Mouse (Mus musculus) heart, postnatal 36 days (tissue): ENCODE data around the gene Flt3. TPM values are rescaled to one million over a fixed set of nuclear protein-coding genes. Genes with fewer than 3 reads are reported as not detected.
A peak's percentile ranks its signal among the peaks of the same experiment; 100 is the strongest.

ENCODE experiments used
- DNase-seq, 2 experiments: peaks; one replicate each; pipeline ENCODE4 v3.0.0; 2021 to 2022
- intact Hi-C: fragments of 180-260 bp; cut with DNase I; formaldehyde crosslinking; loops from one replicate; pipeline ENCODE4 v1.15.1; 2025
- total RNA-seq, 2 experiments: library from RNA; stranded (reverse); gene quantifications; 2 replicates each; pipeline ENCODE4 v1.2.3; 2021

Flt3 gene
- total RNA-seq = under 1 TPM; 0.08 to 0.16 TPM

GRCm38 (mm10) chr5:147399843-147400504 is at the start of gene Flt3:
Gene Flt3, minus strand, starts transcription at chr5:147400489.
- intact Hi-C loops = loop anchor here (5.0 kb wide), 2 partner anchors 447 to 547 kb away; no protein-coding TSS in a partner anchor
- DNase-seq = peak in 1 of 2 experiments; percentile 13

GRCm38 (mm10) chr5:147448933-147449332 is 48.6 kb upstream of the Flt3 start:
- intact Hi-C loops = no loop called here
- DNase-seq = no peak

DNA sequence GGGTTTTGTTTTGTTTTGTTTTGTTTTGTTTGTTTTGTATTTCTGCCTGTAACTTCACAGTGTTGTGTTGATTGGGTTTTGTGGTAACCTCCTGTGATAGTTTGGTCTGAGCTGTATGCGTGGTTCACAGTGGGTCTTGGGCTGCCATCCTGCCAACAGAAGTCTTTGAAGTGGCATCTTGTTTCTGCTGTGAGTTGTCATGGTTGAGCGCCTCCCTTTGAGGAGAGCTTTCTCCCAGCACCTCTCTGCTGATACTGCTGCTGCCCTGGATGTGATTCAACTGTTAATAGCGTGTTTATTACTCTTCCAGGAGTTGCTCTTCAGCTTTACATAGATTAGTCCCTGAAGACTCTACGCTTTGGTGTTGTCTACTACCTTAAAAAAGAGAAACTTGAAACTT is 48.2 kb upstream of the Flt3 start:
- DNase-seq = no peak
- intact Hi-C loops = no loop called here

DNA sequence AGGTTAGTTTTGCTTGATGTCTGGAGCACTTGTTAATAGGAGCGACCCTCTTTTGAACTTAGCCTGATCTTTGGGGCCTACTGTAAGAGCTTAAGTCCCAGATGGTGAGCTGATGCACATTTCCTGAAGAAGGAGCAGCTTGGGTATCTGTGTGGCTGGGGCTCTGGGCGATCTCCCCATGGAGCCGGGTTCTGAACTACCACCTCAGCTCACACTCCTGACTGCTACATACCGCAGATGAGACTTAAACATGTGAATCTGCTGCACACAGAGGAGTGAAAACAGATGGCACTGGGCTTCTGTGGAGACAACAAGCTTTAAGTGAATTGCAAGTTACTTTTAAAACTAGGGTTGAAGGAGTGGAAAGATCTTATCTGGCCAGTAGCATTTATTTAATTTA is 45.0 kb upstream of the Flt3 start:
- intact Hi-C loops = no loop called here

DNA sequence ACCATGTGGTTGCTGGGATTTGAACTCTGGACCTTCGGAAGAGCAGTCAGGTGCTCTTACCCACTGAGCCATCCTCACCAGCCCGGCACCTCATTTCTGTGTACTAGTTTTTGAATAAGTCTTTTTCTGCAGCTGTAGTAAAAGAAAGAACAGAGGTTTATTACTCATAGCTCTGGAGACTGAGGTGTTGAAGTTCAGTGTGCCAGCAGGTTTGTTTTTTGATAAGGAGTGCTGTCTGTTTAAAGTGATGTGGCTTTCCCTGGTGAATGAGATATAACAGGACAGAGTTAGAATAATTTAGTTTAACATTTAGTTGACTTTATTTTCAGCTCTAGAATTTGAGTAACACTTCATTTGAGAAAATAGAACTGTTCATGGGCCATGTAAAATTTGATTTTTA is 44.5 kb upstream of the Flt3 start:
- intact Hi-C loops = no loop called here

More for the DNA sequence above, 45.0 kb upstream of the Flt3 start:
- DNase-seq = no peak

DNA sequence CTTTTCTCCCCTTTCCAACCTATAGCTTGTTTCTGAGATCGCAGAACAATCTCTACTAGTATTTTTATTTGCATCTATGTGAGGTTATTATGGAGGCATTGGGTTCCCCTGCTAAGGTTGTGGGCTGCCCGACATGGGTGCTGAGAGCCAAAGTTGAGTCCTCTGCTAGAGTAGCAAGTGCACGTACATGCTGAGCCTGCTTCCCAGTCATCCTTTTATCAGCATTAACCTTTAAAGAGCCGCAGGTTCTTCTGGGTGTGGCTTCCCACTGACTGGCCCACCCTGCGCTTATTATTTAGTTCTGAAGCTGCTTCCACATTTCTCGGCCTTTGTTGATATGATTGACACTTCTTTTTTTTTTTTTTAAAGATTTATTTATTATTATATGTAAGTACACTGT is 44.0 kb upstream of the Flt3 start:
- intact Hi-C loops = no loop called here
- no peak for DNase-seq

More for the DNA sequence above, 44.5 kb upstream of the Flt3 start:
- no peak for DNase-seq

GRCm38 (mm10) chr5:147442741-147443140 is 42.5 kb upstream of the Flt3 start:
- intact Hi-C loops = no loop called here
- DNase-seq = no peak

DNA sequence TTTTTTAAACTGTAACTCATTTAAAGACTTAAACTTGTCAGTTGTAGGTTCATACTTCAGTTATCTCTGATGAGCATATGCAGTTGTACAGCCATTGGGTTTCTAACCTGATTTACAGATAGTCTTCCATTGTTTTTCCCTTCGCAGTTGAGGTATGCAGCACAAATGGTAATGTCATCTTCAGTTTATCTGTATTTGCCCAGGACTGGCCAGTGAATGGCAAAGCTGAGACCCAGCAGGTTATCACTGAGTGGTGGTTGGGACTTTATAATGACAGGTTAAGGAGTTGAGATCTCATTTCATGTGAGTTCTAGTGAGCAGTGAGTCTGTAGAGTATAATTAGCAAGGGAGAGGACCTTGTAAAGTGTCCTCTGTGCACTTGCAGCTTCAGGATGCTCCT is 41.7 kb upstream of the Flt3 start:
- intact Hi-C loops = no loop called here
- DNase-seq = no peak

DNA sequence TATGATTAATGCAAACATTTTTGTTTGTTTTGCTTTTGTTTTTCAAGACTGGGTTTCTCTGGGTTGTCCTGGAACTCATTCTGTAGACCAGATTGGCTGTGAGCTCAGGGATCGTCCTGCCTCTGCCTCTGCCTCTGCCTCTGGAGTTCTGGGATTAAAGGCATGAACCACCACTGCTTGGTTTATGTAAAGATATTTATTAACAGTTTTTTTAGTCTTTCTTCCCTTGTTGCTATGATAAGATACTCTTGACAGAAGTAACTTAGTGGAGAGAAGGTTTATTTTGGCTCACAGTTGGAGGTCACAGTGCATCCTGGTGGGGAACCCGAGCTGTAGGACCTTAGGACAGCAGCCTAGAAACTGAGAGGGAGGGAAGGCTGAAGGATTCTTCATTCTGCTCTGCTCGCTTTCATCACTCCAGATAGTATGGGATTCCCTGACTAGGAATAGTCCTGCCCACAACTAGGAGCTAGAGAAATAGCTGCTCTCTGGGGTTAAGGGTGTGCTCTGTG is 40.8 kb upstream of the Flt3 start:
- no peak for DNase-seq
- intact Hi-C loops = no loop called here

DNA sequence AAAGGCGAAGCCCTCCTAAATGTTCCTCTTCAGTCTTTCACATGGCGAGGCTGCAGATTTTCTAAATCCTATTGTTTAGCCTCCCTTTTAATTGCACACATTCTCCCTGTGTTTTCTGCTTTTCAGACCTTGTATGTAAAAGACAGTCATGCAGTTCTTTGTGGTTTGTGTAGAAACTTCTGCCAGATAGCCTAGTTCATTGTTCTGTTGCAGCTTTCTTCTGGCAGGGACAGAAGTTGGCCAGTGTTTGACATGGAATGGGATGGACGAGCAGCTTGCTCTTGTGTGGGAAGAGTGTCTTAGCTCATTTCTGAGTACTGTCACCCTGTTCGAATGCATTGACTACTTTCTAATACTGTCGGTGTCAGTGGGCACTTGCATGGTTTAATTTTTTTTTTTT is 36.2 kb upstream of the Flt3 start:
- DNase-seq = no peak
- intact Hi-C loops = no loop called here

DNA sequence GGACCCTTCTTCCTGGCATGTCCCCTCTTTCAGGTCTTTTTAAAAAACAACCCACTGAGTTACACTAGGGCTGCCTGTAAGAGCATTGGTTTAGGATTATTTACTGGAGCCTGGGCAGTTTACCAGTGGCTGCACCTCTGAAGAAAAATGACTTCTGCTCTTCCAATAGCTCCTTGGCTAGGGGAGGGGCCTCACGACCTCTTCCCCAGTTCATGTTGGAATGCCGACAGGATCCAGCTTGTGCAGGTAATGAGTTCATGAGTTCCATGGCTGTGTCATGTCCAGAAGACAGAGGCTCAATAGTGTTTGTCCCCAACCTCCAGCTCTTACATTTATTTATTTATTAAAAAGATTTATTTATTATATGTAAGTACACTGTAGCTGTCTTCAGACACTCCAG is 35.5 kb upstream of the Flt3 start:
- intact Hi-C loops = no loop called here
- DNase-seq = no peak

- intact Hi-C loops = no loop called here
- DNase-seq = peak in 1 of 2 experiments; percentile 27
Measured at GRCm38 (mm10) chr5:147435224-147435623, 34.9 kb upstream of the Flt3 start.

DNA sequence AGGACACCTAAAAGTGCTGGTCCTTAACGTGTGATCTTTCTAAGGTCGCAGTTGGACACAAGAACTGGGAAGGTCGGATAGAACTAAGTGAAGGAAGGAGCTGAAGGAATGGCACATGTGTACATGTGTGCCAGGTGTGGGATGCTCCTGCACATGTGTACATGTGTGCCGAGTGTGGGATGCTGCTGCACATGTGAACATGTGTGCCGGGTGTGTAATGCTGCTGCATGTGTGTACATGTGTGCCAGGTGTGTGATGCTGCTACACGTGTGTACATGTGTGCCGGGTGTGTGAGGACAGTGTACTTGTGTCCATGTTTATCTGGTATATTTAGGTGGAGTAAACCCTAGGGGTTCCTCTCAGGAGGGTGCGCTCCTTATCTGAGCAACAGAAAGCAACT is 32.6 kb upstream of the Flt3 start:
- intact Hi-C loops = loop anchor here (5.0 kb wide), 1 partner anchor 429 kb away; the partner anchor contains the start of gene Pomp
- no peak for DNase-seq

DNA sequence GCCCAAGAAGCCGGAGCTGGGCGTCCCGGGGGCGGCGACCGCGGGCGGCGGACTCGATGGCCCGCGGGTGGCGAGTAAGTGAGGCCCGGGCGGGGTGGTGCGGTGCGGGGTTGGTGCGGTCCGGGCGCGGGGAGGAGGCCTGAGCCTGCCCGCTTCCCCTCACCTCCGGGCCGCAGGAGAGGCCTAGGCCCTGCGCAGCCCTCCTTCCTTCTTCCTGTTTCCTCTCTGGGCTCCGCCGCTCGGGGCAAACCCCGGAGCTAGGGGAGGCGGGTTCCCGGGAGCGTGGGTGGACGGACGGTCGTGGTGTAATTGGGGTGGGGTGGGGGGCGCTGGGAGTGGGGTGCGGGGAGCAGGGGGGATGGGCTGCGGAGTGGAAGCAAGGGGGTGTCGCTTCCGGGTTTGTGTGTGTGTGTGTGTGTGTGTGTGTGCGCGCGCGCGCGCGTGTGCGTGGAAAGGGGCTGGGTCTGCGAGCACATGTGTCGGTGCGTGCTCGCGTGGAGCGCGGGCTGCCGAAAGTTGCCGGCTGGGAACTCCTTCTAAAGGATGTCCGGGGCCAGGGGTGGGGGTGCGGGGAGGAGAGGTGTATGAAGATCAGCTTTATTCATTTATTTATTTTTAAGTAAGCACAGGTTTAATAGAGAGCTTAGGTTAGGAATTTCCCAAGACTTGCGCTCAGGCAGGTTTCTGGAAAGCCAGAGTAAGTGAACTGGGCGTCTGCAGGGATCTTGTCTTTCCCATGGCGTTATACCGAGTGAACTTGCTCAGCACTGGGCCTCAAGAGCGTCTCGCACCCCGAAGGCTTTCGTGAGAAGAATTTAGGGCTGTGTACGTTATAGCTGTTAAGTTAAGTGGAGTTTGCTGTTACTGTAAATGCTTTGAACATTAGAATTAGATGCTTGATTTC is 30.9 kb upstream of the Flt3 start:
- intact Hi-C loops = loop anchor here (5.0 kb wide), 1 partner anchor 431 kb away; the partner anchor contains the start of gene Pomp

DNA sequence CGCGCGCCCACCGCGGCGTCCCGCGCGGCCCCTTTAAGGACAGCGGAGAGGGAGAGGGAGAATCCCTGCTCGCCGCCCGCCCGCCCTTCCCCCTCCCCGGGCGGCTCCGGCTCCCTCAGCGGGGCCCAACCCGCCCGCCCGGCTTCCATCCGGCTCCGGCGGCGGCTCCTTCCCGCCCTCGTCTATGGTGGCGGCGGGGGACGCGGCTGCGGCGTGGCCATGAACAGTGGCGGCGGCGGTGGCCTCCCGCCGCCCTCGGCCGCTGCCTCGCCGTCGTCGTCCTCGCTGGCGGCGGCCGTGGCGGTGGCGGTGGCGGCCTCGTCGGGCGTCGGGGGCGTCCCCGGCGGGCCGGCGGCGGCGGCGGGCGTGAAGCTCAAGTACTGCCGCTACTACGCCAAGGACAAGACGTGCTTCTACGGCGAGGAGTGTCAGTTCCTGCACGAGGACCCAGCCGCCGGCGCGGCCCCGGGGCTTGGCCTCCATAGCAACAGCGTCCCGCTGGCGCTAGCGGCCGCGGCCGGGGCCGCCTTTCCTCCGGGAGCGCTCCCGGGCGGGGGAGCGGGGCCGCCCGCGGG is 30.2 kb upstream of the Flt3 start:
- intact Hi-C loops = loop anchor here (5.0 kb wide), 1 partner anchor 432 kb away; the partner anchor contains the start of gene Pomp
- DNase-seq = peak in 1 of 2 experiments; percentile 47

More for the DNA sequence above, 30.9 kb upstream of the Flt3 start:
- peak; percentile 62 to 77 for DNase-seq

- DNase-seq = peak; percentile 96 to 98
- intact Hi-C loops = loop anchor here (5.0 kb wide), 2 partner anchors 103 to 433 kb away; partner anchors contain the start of gene Pomp
Measured at GRCm38 (mm10) chr5:147429535-147430305, 29.4 kb upstream of the Flt3 start, which contains the start of gene Pan3. Gene Pan3, plus strand, starts transcription at chr5:147430161.

DNA sequence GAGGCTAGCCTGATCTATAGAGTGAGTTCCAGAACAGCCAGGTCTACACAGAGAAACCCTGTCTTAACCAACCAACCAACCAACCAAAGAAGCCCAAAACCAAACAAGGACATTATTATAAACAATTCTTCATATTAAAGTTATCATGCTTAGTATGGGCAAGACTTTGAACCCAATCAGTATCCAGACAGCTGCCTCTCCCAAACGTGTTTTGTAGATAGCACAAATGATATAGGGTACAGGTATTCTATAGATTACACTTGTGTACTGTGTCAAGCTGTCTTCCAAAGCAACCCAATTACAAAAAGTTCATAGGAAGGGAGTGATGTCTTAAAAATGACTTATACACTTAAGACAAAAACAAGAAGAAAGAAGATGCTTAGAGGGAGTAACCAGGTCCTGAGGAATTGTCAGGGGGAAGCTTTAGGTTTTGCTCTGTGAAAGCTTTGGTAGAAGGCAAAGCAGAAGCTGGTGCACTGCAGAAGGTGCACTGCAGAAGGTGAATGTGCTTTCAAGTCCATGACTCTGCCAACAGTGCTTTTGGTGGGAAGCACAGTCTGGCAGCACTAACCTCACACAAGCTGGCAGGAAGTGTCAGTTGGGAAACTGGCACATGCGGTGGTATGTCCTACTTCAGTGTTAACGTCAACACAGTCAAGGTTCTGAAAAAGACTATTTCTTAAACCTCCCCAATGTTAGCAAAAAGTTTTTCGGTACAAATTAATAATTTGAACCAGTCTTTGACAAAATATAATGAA is 25.9 kb upstream of the Flt3 start:
- no peak for DNase-seq
- intact Hi-C loops = loop anchor here (5.0 kb wide), 1 partner anchor 106 kb away; no protein-coding TSS in a partner anchor

DNA sequence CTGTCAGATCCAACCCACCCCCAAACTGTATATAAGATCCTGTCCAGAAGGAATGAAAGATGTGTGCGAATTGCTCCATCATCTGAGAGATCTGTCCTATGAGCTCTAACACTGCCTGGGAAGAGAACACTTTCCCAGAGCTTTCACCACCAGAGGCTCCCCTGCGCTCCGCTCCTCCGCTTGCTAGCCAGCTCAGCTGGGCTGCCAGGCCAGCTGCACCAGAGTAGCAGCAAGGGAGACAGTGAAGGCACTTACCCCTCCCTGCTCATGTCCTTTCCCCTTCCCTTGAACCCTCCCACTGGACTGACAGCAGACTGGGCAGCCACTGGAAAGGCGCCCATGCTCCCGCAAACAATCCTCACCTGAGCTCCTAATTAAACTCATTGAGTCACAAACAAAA is 23.3 kb upstream of the Flt3 start:
- DNase-seq = no peak
- intact Hi-C loops = no loop called here
